Mouse (Mus musculus) erythroblast, embryonic 14.5 days (primary cell): ENCODE data around the gene Pfdn2.

Experiments
- GATA1 ChIP-seq: IDR thresholded peaks from 2 replicates; pipeline ENCODE4 v1.6.1; 2012; ENCODE audit warnings: low read length, inconsistent platforms, mixed read lengths
- TAL1 ChIP-seq: IDR thresholded peaks from 3 replicates; pipeline ENCODE4 v1.6.1; 2012; ENCODE audit warnings: low read length, inconsistent platforms, mixed read lengths

GRCm38 (mm10) chr1:171309321-171309720 lies 36.1 kb upstream of the Pfdn2 start:
- TF ChIP-seq GATA1 (no peak), TAL1 (no peak)
